Mouse (Mus musculus) embryonic facial prominence, embryonic 11.5 days (tissue): Measurements from ENCODE around the gene Parp6. TPM values are rescaled to one million over a fixed set of nuclear protein-coding genes. Genes with fewer than 3 reads are reported as not detected.

ENCODE experiments used
- ATAC-seq: fragments of 200-750 bp; cut with Nextera tagmentation; replicated peaks from 2 replicates; pipeline ENCODE4 v1.8.0; 2017; ENCODE audit warnings: low read depth; ENCODE audit not compliant: insufficient number of reproducible peaks, low FRiP score, low TSS enrichment
- DNase-seq: peaks from one replicate; pipeline ENCODE4 v3.0.0-alpha.2; 2015; ENCODE audit warnings: low spot score
- H3K27ac ChIP-seq: fragments of 300-500 bp; sonication (generic); replicated peaks from 2 replicates; pipeline ENCODE4 v1.5.1; 2014; ENCODE audit warnings: mild to moderate bottlenecking, low read depth, low read length, control low read depth
- H3K27me3 ChIP-seq: fragments of 300-500 bp; sonication (generic); 2 replicates; pipeline ENCODE4 v1.6.1; 2014; ENCODE audit warnings: mild to moderate bottlenecking, low read length, moderate library complexity, mixed read lengths; ENCODE audit not compliant: control insufficient read depth, insufficient read depth
- H3K36me3 ChIP-seq: fragments of 300-500 bp; sonication (generic); replicated peaks from 2 replicates; pipeline ENCODE4 v1.6.1; 2014; ENCODE audit warnings: low read depth, mild to moderate bottlenecking, low read length, moderate library complexity, mixed read lengths; ENCODE audit not compliant: control insufficient read depth, insufficient read depth
- H3K4me1 ChIP-seq: fragments of 300-500 bp; sonication (generic); 2 replicates; pipeline ENCODE4 v1.6.1; 2014; ENCODE audit warnings: low read length, mixed read lengths; ENCODE audit not compliant: control insufficient read depth, insufficient read depth
- H3K4me2 ChIP-seq: fragments of 300-500 bp; sonication (generic); 2 replicates; pipeline ENCODE4 v1.6.1; 2014; ENCODE audit warnings: low read depth, mild to moderate bottlenecking, control low read depth, low read length, moderate library complexity
- H3K4me3 ChIP-seq: fragments of 300-500 bp; sonication (generic); 2 replicates; pipeline ENCODE4 v1.5.1; 2014; ENCODE audit warnings: low read depth, low read length, control low read depth
- H3K9ac ChIP-seq: fragments of 300-500 bp; sonication (generic); replicated peaks from 2 replicates; pipeline ENCODE4 v1.6.1; 2014; ENCODE audit warnings: mild to moderate bottlenecking, control low read depth, low read length
- H3K9me3 ChIP-seq: fragments of 300-500 bp; sonication (generic); replicated peaks from 2 replicates; pipeline ENCODE4 v1.6.1; 2016; ENCODE audit warnings: mild to moderate bottlenecking, low read length, inconsistent platforms, mixed read lengths; ENCODE audit not compliant: control insufficient read depth
- WGBS: fragments of 180-500 bp; shearing (Covaris S2); extraction: QIAGEN DNeasy Blood & Tissue Kit; methylation state at CpG from one replicate; pipeline ENCODE4 v1.1.7; 2014; 5-methylcytosine and 5-hydroxymethylcytosine counted together
- polyA plus RNA-seq: library from polyadenylated mRNA; unstranded; fragments of >200 nt; fragmentation: Nextera tagmentation; extraction: Ambion mirVana; gene quantifications from 2 replicates; pipeline ENCODE4 v1.2.1, GENCODE M21; 2014

Parp6 gene
- polyA plus RNA-seq, 1 experiment from 2014 or later, result 36.8 TPM

GRCm38 (mm10) chr9:59692145-59692544 lies 75.1 kb downstream of the Parp6 start:
- WGBS, result 28% methylated on average over 9 of the region's 9 CpGs

GRCm38 (mm10) chr9:59694571-59695450 lies 77.7 kb downstream of the Parp6 start:
- H3K9ac ChIP-seq, result 0 out of 2 replicates have a peak overlapping the region, but pooled peaks have one; percentile 13
- no peaks in the 10 kb centered on the region for H3K36me3 ChIP-seq
- 0 out of 2 replicates have a peak, but pooled peaks cover 2% of the 10 kb centered on the region for H3K27me3 ChIP-seq
- H3K27ac ChIP-seq, result no peak overlapping the region
- no peaks in the 10 kb centered on the region for H3K4me1 ChIP-seq
- H3K9me3 ChIP-seq, result no peaks in the 10 kb centered on the region
- DNase-seq, result no peak
- no peak for ATAC-seq
- WGBS, result 29% methylated on average over 16 of the region's 16 CpGs
- no peak overlapping the region for H3K4me3 ChIP-seq
- H3K4me2 ChIP-seq, result no peak overlapping the region

More at GRCm38 (mm10) chr9:59692145-59692544, 75.1 kb downstream of the Parp6 start:
- no peaks in the 10 kb centered on the region for H3K9me3 ChIP-seq
- ATAC-seq (no peak), DNase-seq (no peak)
- no peak overlapping the region for H3K27ac ChIP-seq
- H3K4me1 ChIP-seq, result no peaks in the 10 kb centered on the region
- H3K27me3 ChIP-seq, result 0 out of 2 replicates have a peak, but pooled peaks cover 2% of the 10 kb centered on the region
- peak overlapping the region; percentile 50; the same call in 1 of the 2 replicates for H3K4me2 ChIP-seq
- H3K36me3 ChIP-seq, result no peaks in the 10 kb centered on the region
- H3K4me3 ChIP-seq, result no peak overlapping the region
- no peak overlapping the region for H3K9ac ChIP-seq

GRCm38 (mm10) chr9:59695451-59695813 lies 78.3 kb downstream of the Parp6 start:
- Histone ChIP-seq H3K9ac (0 out of 2 replicates have a peak overlapping the region, but pooled peaks have one; percentile 13), H3K4me3 (no peak overlapping the region), H3K9me3 (no peaks in the 10 kb centered on the region), H3K4me1 (no peaks in the 10 kb centered on the region), H3K4me2 (no peak overlapping the region), H3K27ac (no peak overlapping the region), H3K36me3 (no peaks in the 10 kb centered on the region), H3K27me3 (0 out of 2 replicates have a peak, but pooled peaks cover 2% of the 10 kb centered on the region)
- ATAC-seq (no peak), DNase-seq (no peak)
- 33% methylated on average over 3 of the region's 3 CpGs for WGBS

- Histone ChIP-seq H3K36me3 (no peaks in the 10 kb centered on the region), H3K4me2 (no peak overlapping the region), H3K9ac (no peak overlapping the region), H3K9me3 (no peaks in the 10 kb centered on the region), H3K27ac (no peak overlapping the region), H3K4me3 (no peak overlapping the region), H3K4me1 (no peaks in the 10 kb centered on the region), H3K27me3 (0 out of 2 replicates have a peak, but pooled peaks cover 2% of the 10 kb centered on the region)
- WGBS, result 76% methylated on average over 3 of the region's 3 CpGs
- ATAC-seq (no peak), DNase-seq (no peak)
Observed at GRCm38 (mm10) chr9:59696381-59696780, 79.3 kb downstream of the Parp6 start.

Other genes starting within 250 kb of the Parp6 start
- 20.4 and 21.1 TPM in 2 replicates for gene Arih1, start 130.7 kb upstream of the Parp6 start, polyA plus RNA-seq
- gene Hexa, start 77.7 kb upstream of the Parp6 start, polyA plus RNA-seq, result 49.4 and 64.0 TPM in 2 replicates
- not detected in 2 replicates for gene Tmem202, start 77.4 kb upstream of the Parp6 start, polyA plus RNA-seq
- gene Celf6, start 39.4 kb upstream of the Parp6 start, polyA plus RNA-seq, result 1.2 and 1.7 TPM in 2 replicates
- gene Pkm, start 39.1 kb downstream of the Parp6 start, polyA plus RNA-seq, result 1,805 and 1,941 TPM in 2 replicates
- 0.31 and 1.0 TPM in 2 replicates for gene Gramd2, start 62.9 kb downstream of the Parp6 start, polyA plus RNA-seq
- gene Senp8, start 133.4 kb downstream of the Parp6 start, polyA plus RNA-seq, result 18.8 and 22.1 TPM in 2 replicates
- 13.3 and 15.7 TPM in 2 replicates for gene Myo9a, start 133.6 kb downstream of the Parp6 start, polyA plus RNA-seq